Mouse (Mus musculus) midbrain, postnatal 0 days (tissue): Measurements from ENCODE around the gene Tmem88b. TPM values are rescaled to one million over a fixed set of nuclear protein-coding genes. Genes with fewer than 3 reads are reported as not detected.

Experiments
- ATAC-seq: fragments of 200-750 bp; cut with Nextera tagmentation; 2 replicates; pipeline ENCODE4 v1.8.0; 2017; ENCODE audit warnings: moderate number of reproducible peaks, mild to moderate bottlenecking, moderate TSS enrichment, moderate library complexity; ENCODE audit not compliant: low FRiP score
- DNase-seq: peaks from one replicate; pipeline ENCODE4 v3.0.0-alpha.2; 2015; ENCODE audit warnings: low spot score
- H3K27ac ChIP-seq: fragments of 300-500 bp; sonication (generic); 2 replicates; pipeline ENCODE4 v1.5.1; 2014; ENCODE audit warnings: low read depth, mild to moderate bottlenecking, low read length, mixed read lengths
- H3K27me3 ChIP-seq: fragments of 300-500 bp; sonication (generic); 2 replicates; pipeline ENCODE4 v1.6.1; 2014; ENCODE audit warnings: low read length, control low read depth, mixed read lengths; ENCODE audit not compliant: insufficient read depth
- H3K36me3 ChIP-seq: fragments of 300-500 bp; sonication (generic); 2 replicates; pipeline ENCODE4 v1.6.1; 2014; ENCODE audit warnings: low read length, control low read depth, mixed read lengths; ENCODE audit not compliant: insufficient read depth
- H3K4me1 ChIP-seq: fragments of 300-500 bp; sonication (generic); 2 replicates; pipeline ENCODE4 v1.6.1; 2014; ENCODE audit warnings: mild to moderate bottlenecking, control low read depth, antibody characterized with exemption, low read length, mixed read lengths; ENCODE audit not compliant: insufficient read depth
- H3K4me2 ChIP-seq: fragments of 300-500 bp; sonication (generic); 2 replicates; pipeline ENCODE4 v1.6.1; 2014; ENCODE audit warnings: low read depth, mild to moderate bottlenecking, low read length, mixed read lengths; ENCODE audit not compliant: poor library complexity, severe bottlenecking
- H3K4me3 ChIP-seq: fragments of 300-500 bp; sonication (generic); 2 replicates; pipeline ENCODE4 v1.5.1; 2014; ENCODE audit warnings: low read depth, mild to moderate bottlenecking, low read length, moderate library complexity
- H3K9ac ChIP-seq: fragments of 300-500 bp; sonication (generic); replicated peaks from 2 replicates; pipeline ENCODE4 v1.6.1; 2014; ENCODE audit warnings: mild to moderate bottlenecking, low read length, moderate library complexity, mixed read lengths; ENCODE audit not compliant: poor library complexity, severe bottlenecking
- H3K9me3 ChIP-seq: fragments of 300-500 bp; sonication (generic); 2 replicates; pipeline ENCODE4 v1.6.1; 2016; ENCODE audit warnings: low read length, control low read depth
- CTCF ChIP-seq: IDR thresholded peaks from 2 replicates; pipeline ENCODE4 v1.5.1; 2016; ENCODE audit warnings: antibody characterized with exemption, mild to moderate bottlenecking
- WGBS: fragments of 180-500 bp; shearing (Covaris S2); extraction: QIAGEN DNeasy Blood & Tissue Kit; methylation state at CpG from one replicate; pipeline ENCODE4 v1.1.7; 2014; 5-methylcytosine and 5-hydroxymethylcytosine counted together
- polyA plus RNA-seq: library from polyadenylated mRNA; unstranded; fragments of >200 nt; fragmentation: Nextera tagmentation; extraction: Ambion mirVana; gene quantifications from 2 replicates; pipeline ENCODE4 v1.2.1, GENCODE M21; 2015
- total RNA-seq: library from RNA; depleted of rRNA; stranded (reverse); fragments of >200 nt; gene quantifications from 2 replicates; pipeline ENCODE4 v1.2.3, GENCODE M21; 2014

The Tmem88b gene
- total and polyA plus RNA-seq, 2 experiments from 2014 or later: 0.56 to 0.66 TPM

DNA sequence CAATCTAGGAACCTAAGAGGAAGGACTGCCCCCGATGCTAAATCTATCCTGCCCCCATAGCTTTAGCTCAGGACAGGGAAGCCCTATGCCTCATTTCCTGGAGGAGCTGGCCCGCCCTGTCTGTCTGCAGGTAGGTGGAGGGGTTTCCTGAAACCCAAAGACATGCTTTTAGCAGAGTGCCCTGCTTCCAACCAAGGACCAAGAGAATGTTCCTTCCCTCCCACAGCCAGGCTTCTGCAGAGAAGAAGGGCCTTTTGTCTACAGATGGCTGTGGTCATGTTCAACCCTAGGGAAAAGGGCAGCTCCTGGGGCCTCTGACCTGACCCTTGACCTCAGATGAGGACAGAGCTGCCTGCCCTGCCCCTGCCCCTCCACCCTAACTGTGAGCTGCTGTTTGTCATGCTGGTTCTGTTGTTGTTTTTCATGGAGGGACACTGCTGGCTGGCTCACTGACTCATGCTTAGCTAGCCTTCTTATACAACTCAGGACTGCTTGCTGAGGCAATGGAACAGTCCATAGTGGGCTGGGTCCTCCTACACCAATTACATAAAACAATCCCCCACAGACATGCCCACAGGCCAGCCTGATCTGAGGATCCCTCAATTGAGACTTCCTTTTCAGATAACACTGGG is 8.9 kb downstream of the Tmem88b start:
- Histone ChIP-seq H3K9me3 (no peaks in the 10 kb centered on the region), H3K27me3 (no peaks in the 10 kb centered on the region), H3K9ac (no peak overlapping the region; the same call in 1 of the 2 replicates), H3K27ac (no peak overlapping the region), H3K36me3 (no peaks in the 10 kb centered on the region), H3K4me3 (no peak overlapping the region), H3K4me1 (peaks cover 4% of the 10 kb centered on the region; the same call in 1 of the 2 replicates), H3K4me2 (no peak overlapping the region)
- ATAC-seq (no peak), DNase-seq (no peak)
- TF ChIP-seq CTCF: no peak
- WGBS: 40% methylated on average over 2 of the region's 2 CpGs

DNA sequence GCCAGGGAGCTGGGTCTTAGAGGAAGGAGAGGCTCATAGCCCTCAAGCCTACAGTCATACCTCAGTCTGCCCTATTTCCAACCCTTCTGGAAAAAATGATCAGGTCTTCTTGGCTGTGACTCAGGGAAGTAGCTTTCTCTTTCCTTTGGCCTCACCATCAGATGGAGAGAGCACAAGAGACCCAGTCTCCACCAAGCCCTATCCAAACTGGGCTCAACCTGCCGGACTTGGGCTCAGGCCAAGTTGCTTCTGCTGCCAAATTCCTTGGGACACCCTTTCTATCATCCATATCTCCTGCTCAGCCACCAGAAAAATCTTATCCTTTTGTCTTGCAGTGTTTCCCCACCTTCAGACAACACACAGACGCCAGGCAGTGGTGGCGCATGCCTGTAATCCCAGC is 9.8 kb downstream of the Tmem88b start:
- DNase-seq: no peak
- WGBS: 81% methylated on average over 3 of the region's 3 CpGs
- Histone ChIP-seq H3K36me3 (no peaks in the 10 kb centered on the region), H3K27me3 (no peaks in the 10 kb centered on the region), H3K4me1 (peaks cover 4% of the 10 kb centered on the region; the same call in 1 of the 2 replicates), H3K9ac (no peak overlapping the region), H3K4me3 (no peak overlapping the region), H3K9me3 (no peaks in the 10 kb centered on the region), H3K27ac (peak overlapping the region; percentile 77; the same call in 1 of the 2 replicates), H3K4me2 (no peak overlapping the region)
- no peak for ATAC-seq
- no peak for TF ChIP-seq CTCF

GRCm38 (mm10) chr4:155774971-155775740 is 10.5 kb downstream of the Tmem88b start:
- no peaks in the 10 kb centered on the region for H3K9me3 ChIP-seq
- peaks cover 4% of the 10 kb centered on the region; the same call in 1 of the 2 replicates for H3K4me1 ChIP-seq
- peak overlapping the region; percentile 77 for H3K27ac ChIP-seq
- WGBS: 57% methylated on average over 9 of the region's 9 CpGs
- ATAC-seq: no peak
- no peak for DNase-seq
- H3K36me3 ChIP-seq: no peaks in the 10 kb centered on the region
- H3K4me2 ChIP-seq: peak overlapping the region; percentile 76
- TF ChIP-seq CTCF: no peak
- H3K4me3 ChIP-seq: peak overlapping the region; percentile 36
- peak overlapping the region; percentile 55 for H3K9ac ChIP-seq
- H3K27me3 ChIP-seq: no peaks in the 10 kb centered on the region

DNA sequence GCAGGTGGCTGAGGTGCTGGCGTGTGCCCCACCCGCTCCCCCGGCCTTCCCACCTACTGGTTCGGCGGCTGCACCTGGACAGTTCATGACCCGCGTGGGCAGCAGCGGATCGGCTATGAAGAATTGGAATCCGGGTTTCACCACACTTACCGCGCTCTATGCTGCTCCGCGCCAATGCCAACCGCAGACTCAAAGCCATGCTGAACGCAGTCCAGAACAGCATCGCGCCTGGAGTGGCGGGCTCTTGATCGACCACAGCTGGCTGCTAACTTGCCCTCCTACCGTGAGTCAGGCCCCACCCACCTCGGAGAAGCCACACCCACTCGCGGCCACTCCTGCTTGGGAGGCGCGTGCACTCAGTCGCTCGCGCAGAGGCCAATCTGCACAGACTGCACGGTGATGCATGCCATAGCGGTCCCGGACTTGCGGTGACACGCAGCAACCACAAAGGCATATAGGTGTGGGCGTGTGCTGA is 11.4 kb downstream of the Tmem88b start, which contains the start of gene Vwa1:
Vwa1 (minus strand) TSS at position 419 of the 475 bp plus-strand sequence.
- H3K9ac ChIP-seq: peak within 1 kb of the TSS; percentile 55
- H3K4me3 ChIP-seq: peak within 1 kb of the TSS; percentile 36
- no peaks in the 10 kb centered on the region for H3K9me3 ChIP-seq
- WGBS: 2% methylated on average over 34 of the region's 35 CpGs
- peaks cover 4% of the 10 kb centered on the region; the same call in 1 of the 2 replicates for H3K4me1 ChIP-seq
- H3K27me3 ChIP-seq: no peaks in the 10 kb centered on the region
- no peaks in the 10 kb centered on the region for H3K36me3 ChIP-seq
- H3K4me2 ChIP-seq: peak within 1 kb of the TSS; percentile 76
- DNase-seq (peak; percentile 89), ATAC-seq (peak; percentile 83)
- H3K27ac ChIP-seq: peak within 1 kb of the TSS; percentile 77
- no peak for TF ChIP-seq CTCF

- H3K27ac ChIP-seq: no peak overlapping the region
- no peak for TF ChIP-seq CTCF
Measured at GRCm38 (mm10) chr4:155773335-155774078, 12.2 kb downstream of the Tmem88b start.

More at GRCm38 (mm10) chr4:155773335-155774078, 12.2 kb downstream of the Tmem88b start:
- Histone ChIP-seq H3K4me2 (peak overlapping the region; percentile 76), H3K9me3 (no peaks in the 10 kb centered on the region), H3K36me3 (no peaks in the 10 kb centered on the region), H3K4me1 (peaks cover 4% of the 10 kb centered on the region; the same call in 1 of the 2 replicates), H3K27me3 (no peaks in the 10 kb centered on the region), H3K9ac (peak overlapping the region; percentile 55), H3K4me3 (peak overlapping the region; percentile 36)
- ATAC-seq (no peak), DNase-seq (no peak)
- 40% methylated on average over 5 of the region's 5 CpGs for WGBS
